Mouse (Mus musculus) cerebellum, adult 2 months (tissue): ENCODE measurements around the gene Stpg1. TPM values are rescaled to one million over a fixed set of nuclear protein-coding genes. Genes with fewer than 3 reads are reported as not detected.

ENCODE experiments used
- DNase-seq, 2 experiments: peaks; one replicate each; pipeline ENCODE4 v3.0.0; 2021
- H3K27ac ChIP-seq: fragments of 200-500 bp; 2 replicates; pipeline ENCODE4 v1.5.1; 2012; ENCODE audit warnings: low read length, control low read depth, inconsistent platforms; ENCODE audit not compliant: insufficient read depth
- H3K27me3 ChIP-seq: fragments of 200-500 bp; 2 replicates; pipeline ENCODE4 v1.6.1; 2012; ENCODE audit warnings: inconsistent platforms, mild to moderate bottlenecking, low read length, moderate library complexity; ENCODE audit not compliant: control insufficient read depth, insufficient read depth
- H3K4me1 ChIP-seq: fragments of 200-500 bp; 2 replicates; pipeline ENCODE4 v1.6.1; 2011; ENCODE audit warnings: low read length; ENCODE audit not compliant: control insufficient read depth, insufficient read depth
- H3K4me3 ChIP-seq: fragments of 200-500 bp; replicated peaks from 2 replicates; pipeline ENCODE3; 2011; ENCODE audit warnings: mild to moderate bottlenecking, low read depth, low read length, control low read depth; ENCODE audit not compliant: insufficient read depth
- CTCF ChIP-seq: fragments of 200-500 bp; IDR thresholded peaks from 2 replicates; pipeline ENCODE4 v1.5.1; 2011; ENCODE audit warnings: low read depth, mild to moderate bottlenecking, control low read depth, low read length, moderate library complexity, borderline replicate concordance; ENCODE audit not compliant: insufficient read depth
- POLR2A ChIP-seq: fragments of 200-500 bp; IDR thresholded peaks from 2 replicates; pipeline ENCODE4 v1.6.1; 2011; ENCODE audit warnings: low read length, control low read depth, borderline replicate concordance; ENCODE audit not compliant: insufficient read depth
- WGBS: fragments of 180-500 bp; shearing (Covaris S2); methylation state at CpG from one replicate; pipeline ENCODE4 v1.1.7; 2018; 5-methylcytosine and 5-hydroxymethylcytosine counted together
- polyA plus RNA-seq: library from polyadenylated mRNA; depleted of rRNA; stranded (reverse); fragments of >200 nt; gene quantifications from 2 replicates; pipeline ENCODE4 v1.2.3, GENCODE M21; 2012

Gene Stpg1
- polyA plus RNA-seq, 1 experiment = 0.72 TPM

- Histone ChIP-seq H3K27me3 (no peaks in the 10 kb centered on the region), H3K4me3 (no peak overlapping the region), H3K4me1 (peaks cover 14% of the 10 kb centered on the region), H3K27ac (no peak overlapping the region)
- DNase-seq = no peak
- WGBS = 54% methylated on average over 10 of the region's 10 CpGs
- TF ChIP-seq POLR2A (no peak), CTCF (no peak)
Observed at GRCm38 (mm10) chr4:135485086-135485485, 9.5 kb upstream of the Stpg1 start.

GRCm38 (mm10) chr4:135486352-135486751, 8.2 kb upstream of the Stpg1 start:
- Histone ChIP-seq H3K4me3 (no peak overlapping the region), H3K27me3 (no peaks in the 10 kb centered on the region), H3K27ac (no peak overlapping the region), H3K4me1 (peaks cover 17% of the 10 kb centered on the region)
- TF ChIP-seq CTCF = no peak
- 19% methylated on average over 11 of the region's 11 CpGs for WGBS
- DNase-seq = peak; percentile 81 to 87

- no peak overlapping the region for H3K27ac ChIP-seq
- 96% methylated on average over 7 of the region's 7 CpGs for WGBS
- H3K27me3 ChIP-seq = no peaks in the 10 kb centered on the region
- DNase-seq = no peak
- H3K4me1 ChIP-seq = peaks cover 25% of the 10 kb centered on the region
- H3K4me3 ChIP-seq = no peak overlapping the region
- TF ChIP-seq POLR2A = no peak
Observed at GRCm38 (mm10) chr4:135489256-135489655, 5.3 kb upstream of the Stpg1 start.

GRCm38 (mm10) chr4:135493271-135493670, 1.3 kb upstream of the Stpg1 start:
- H3K27me3 ChIP-seq = no peaks in the 10 kb centered on the region
- peak overlapping the region; percentile 62 for H3K27ac ChIP-seq
- H3K4me3 ChIP-seq = peak overlapping the region; percentile 85
- WGBS = 3% methylated on average over 4 of the region's 4 CpGs
- no peak for DNase-seq
- peaks cover 11% of the 10 kb centered on the region for H3K4me1 ChIP-seq
- TF ChIP-seq CTCF (no peak), POLR2A (no peak)

GRCm38 (mm10) chr4:135493691-135494520, 684 bp upstream of the Stpg1 start:
- peak; percentile 78 to 81 for DNase-seq
- H3K27me3 ChIP-seq = no peaks in the 10 kb centered on the region
- H3K4me1 ChIP-seq = peaks cover 11% of the 10 kb centered on the region
- under 1% methylated on average over 33 of the region's 33 CpGs for WGBS
- TF ChIP-seq POLR2A (peak; percentile 68; the same call in 1 of the 2 replicates), CTCF (no peak)
- H3K27ac ChIP-seq = peak overlapping the region; percentile 62
- H3K4me3 ChIP-seq = peak overlapping the region; percentile 85

- Histone ChIP-seq H3K27ac (no peak overlapping the region), H3K4me1 (peaks cover 11% of the 10 kb centered on the region), H3K27me3 (no peaks in the 10 kb centered on the region), H3K4me3 (peak overlapping the region; percentile 85)
- no peak for DNase-seq
- WGBS = 16% methylated on average over 9 of the region's 9 CpGs
- TF ChIP-seq CTCF (no peak), POLR2A (no peak)
Observed at GRCm38 (mm10) chr4:135495397-135495791, 804 bp downstream of the Stpg1 start.

- H3K27ac ChIP-seq = no peak overlapping the region
- H3K4me3 ChIP-seq = no peak overlapping the region
- WGBS = 26% methylated on average over 18 of the region's 18 CpGs
- TF ChIP-seq POLR2A (no peak), CTCF (no peak)
- H3K27me3 ChIP-seq = no peaks in the 10 kb centered on the region
- H3K4me1 ChIP-seq = peaks cover 9% of the 10 kb centered on the region
- peak; percentile 32 to 35 for DNase-seq
Observed at GRCm38 (mm10) chr4:135495810-135496209, 1.2 kb downstream of the Stpg1 start.

- TF ChIP-seq POLR2A (no peak), CTCF (no peak)
- Histone ChIP-seq H3K27me3 (no peaks in the 10 kb centered on the region), H3K4me1 (no peaks in the 10 kb centered on the region; the same call in 1 of the 2 replicates), H3K4me3 (no peak overlapping the region), H3K27ac (no peak overlapping the region)
- DNase-seq = no peak
- 89% methylated on average over 6 of the region's 6 CpGs for WGBS
Observed at GRCm38 (mm10) chr4:135498136-135498535, 3.5 kb downstream of the Stpg1 start.
